Comparison of ENCODE assay signal across 8 mouse cellular contexts in the genomic region with DNA sequence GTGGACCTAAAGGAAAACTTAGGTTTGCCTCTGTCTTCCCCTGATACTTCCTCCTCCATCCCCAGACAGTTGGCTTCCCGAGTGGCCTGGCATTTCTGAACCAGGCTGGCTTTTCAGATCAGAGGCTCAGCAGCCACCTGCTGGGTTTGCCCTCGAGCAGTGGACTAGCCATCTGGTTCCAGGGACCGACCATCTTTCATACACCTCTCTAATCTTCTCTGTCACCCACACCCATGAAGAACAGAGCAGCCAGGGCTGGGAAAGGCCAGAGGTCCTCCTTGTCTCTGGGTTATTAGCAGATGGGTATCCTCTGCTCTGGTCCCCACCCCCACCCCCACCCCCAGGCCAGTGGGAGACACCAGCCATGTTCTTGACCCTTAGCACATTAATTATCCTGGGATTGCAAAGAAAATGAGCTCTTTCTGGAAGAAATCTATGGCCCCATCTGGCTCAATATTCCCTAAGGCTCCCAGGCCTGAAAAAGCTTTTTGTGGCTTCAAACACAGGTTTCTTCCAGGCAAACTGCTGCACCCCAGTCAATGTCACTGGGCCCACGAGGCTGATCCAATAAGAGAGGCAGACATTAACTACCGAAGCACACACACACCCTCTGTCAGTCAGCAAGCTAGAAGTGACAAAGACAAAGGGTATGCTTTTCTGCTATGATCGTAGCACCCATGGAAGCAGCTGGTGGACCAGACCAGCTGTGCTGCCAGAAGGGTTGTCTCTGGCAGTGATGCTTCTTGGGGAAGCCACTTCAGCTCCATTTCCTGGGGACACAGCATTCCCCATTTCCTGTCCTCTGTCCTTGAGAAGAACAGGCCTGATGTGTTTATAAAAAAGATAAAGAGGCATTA. TPM values are rescaled to one million over a fixed set of nuclear protein-coding genes. Genes with fewer than 3 reads are reported as not detected.
DNase-seq lines count a peak whose midpoint lies in the region; ATAC-seq and TF ChIP-seq lines count a peak whose summit lies in the region.

No protein-coding gene starts in this region.

- no peaks in the 10 kb centered on the region for H3K79me2 ChIP-seq in heart, adult 2 months (replicated peaks; ENCODE audit: control insufficient read depth, insufficient read depth, low read length)

- WGBS in heart, adult 2 months = 54% methylated on average over 6 of the region's 6 CpGs
- 18% methylated on average over 6 of the region's 6 CpGs for WGBS in forebrain, postnatal 0 days
- WGBS in midbrain, embryonic 14.5 days = 12% methylated on average over 6 of the region's 6 CpGs

- 0 out of 2 replicates have a peak, but pooled peaks have one; percentile 28 for TF ChIP-seq EP300 in heart, adult 2 months (IDR thresholded peaks at IDR 0.05; ENCODE audit: insufficient read depth, low read depth, low read length)

- H3K27me3 ChIP-seq in heart, adult 2 months (ENCODE audit: control insufficient read depth, insufficient read depth, low read length) = no peaks in the 10 kb centered on the region
- H3K27me3 ChIP-seq in forebrain, postnatal 0 days (ENCODE audit: insufficient read depth, low read length) = no peaks in the 10 kb centered on the region
- no peaks in the 10 kb centered on the region for H3K27me3 ChIP-seq in midbrain, embryonic 14.5 days (ENCODE audit: control insufficient read depth, insufficient read depth, low read length)

- peak; percentile 83 for ATAC-seq in forebrain, postnatal 0 days
- ATAC-seq in midbrain, embryonic 14.5 days (ENCODE audit: low FRiP score, low TSS enrichment) = no peak; the same call in 1 of the 2 replicates

- intact Hi-C loops in heart, adult 2 months (cut with DNase I) = no loop called here

- H3K4me1 ChIP-seq in heart, adult 2 months (ENCODE audit: control insufficient read depth, insufficient read depth, low read length) = peaks cover 13% of the 10 kb centered on the region
- H3K4me1 ChIP-seq in forebrain, postnatal 0 days (ENCODE audit: insufficient read depth) = 0 out of 2 replicates have a peak, but pooled peaks cover 4% of the 10 kb centered on the region
- H3K4me1 ChIP-seq in midbrain, embryonic 14.5 days (ENCODE audit: control insufficient read depth, insufficient read depth, low read length) = peaks cover 10% of the 10 kb centered on the region; the same call in 1 of the 2 replicates

- H3K36me3 ChIP-seq in heart, adult 2 months (ENCODE audit: control insufficient read depth, insufficient read depth, low read length) = no peaks in the 10 kb centered on the region
- H3K36me3 ChIP-seq in forebrain, postnatal 0 days (ENCODE audit: insufficient read depth) = no peaks in the 10 kb centered on the region
- H3K36me3 ChIP-seq in midbrain, embryonic 14.5 days (ENCODE audit: control insufficient read depth, insufficient read depth, low read length) = no peaks in the 10 kb centered on the region

- TF ChIP-seq CTCF in heart, adult 2 months (IDR thresholded peaks at IDR 0.05) = no peak
- TF ChIP-seq CTCF in forebrain, postnatal 0 days (IDR thresholded peaks at IDR 0.05; ENCODE audit: low read depth) = no peak

- no peak overlapping the region for H3K4me3 ChIP-seq in heart, adult 2 months
- no peak overlapping the region for H3K4me3 ChIP-seq in forebrain, postnatal 0 days (ENCODE audit: low read depth, low read length)
- no peak overlapping the region for H3K4me3 ChIP-seq in midbrain, embryonic 14.5 days (replicated peaks; ENCODE audit: low read depth, low read length)

- H3K27ac ChIP-seq in heart, adult 2 months = peak overlapping the region; percentile 20; the same call in 1 of the 2 replicates
- peak overlapping the region; percentile 62 for H3K27ac ChIP-seq in forebrain, postnatal 0 days (ENCODE audit: low read depth, low read length)
- H3K27ac ChIP-seq in midbrain, embryonic 14.5 days (replicated peaks; ENCODE audit: low read depth, low read length) = peak overlapping the region; percentile 78

- no peaks in the 10 kb centered on the region for H3K9me3 ChIP-seq in forebrain, postnatal 0 days (ENCODE audit: low read length)
- no peaks in the 10 kb centered on the region for H3K9me3 ChIP-seq in midbrain, embryonic 14.5 days (ENCODE audit: control insufficient read depth, low read length)

- no peak overlapping the region for H3K9ac ChIP-seq in heart, adult 2 months (ENCODE audit: low read depth, low read length)
- H3K9ac ChIP-seq in forebrain, postnatal 0 days = no peak overlapping the region
- H3K9ac ChIP-seq in midbrain, embryonic 14.5 days (replicated peaks; ENCODE audit: low read length) = no peak overlapping the region

- no peak for TF ChIP-seq POLR2A in heart, adult 2 months (IDR thresholded peaks at IDR 0.05; ENCODE audit: insufficient read depth, low read depth, low read length)

- no peak overlapping the region for H3K4me2 ChIP-seq in forebrain, postnatal 0 days (ENCODE audit: low read depth)
- H3K4me2 ChIP-seq in midbrain, embryonic 14.5 days (ENCODE audit: low read length) = no peak overlapping the region

- DNase-seq in heart, adult 2 months = no peak
- DNase-seq in heart, adult 18-20 months = no peak
- DNase-seq in cerebellum, adult 9-11 months = peak; percentile 88
- peak; percentile 57 for DNase-seq in forebrain, postnatal 0 days
- peak; percentile 53 for DNase-seq in midbrain, embryonic 14.5 days
- no peak for DNase-seq in layer of hippocampus, adult 11-12 months (ENCODE audit: low spot score)
- DNase-seq in layer of hippocampus, postnatal 14 days (ENCODE audit: low spot score in 2 of 2) = no peak
- DNase-seq in right cerebral cortex, adult 2 months (ENCODE audit: low spot score in 2 of 2) = no peak

RNA-seq across cellular contexts. Expression of gene Coro1c, which starts 13.0 kb away (rescaled TPM):
- total RNA-seq in heart, adult 2 months (2021) = 10 to 100 TPM; 24.6 to 30.1 TPM
- polyA plus RNA-seq in heart, adult 2 months (2012; rRNA removed) = 24.1 and 27.9 TPM in 2 replicates
- total RNA-seq in heart, adult 18-20 months (2021) = 10 to 100 TPM; 30.3 to 33.1 TPM
- 159 and 178 TPM in 2 replicates for total RNA-seq in forebrain, postnatal 0 days (2014; rRNA removed)
- polyA plus RNA-seq in forebrain, postnatal 0 days (2015; fragmentation: Nextera tagmentation; extraction: Ambion mirVana) = 148 and 167 TPM in 2 replicates
- 133 and 201 TPM in 2 replicates for polyA plus RNA-seq in midbrain, embryonic 14.5 days (2014; fragmentation: Nextera tagmentation; extraction: Ambion mirVana)
- 10 to 100 TPM; 87.9 to 94.2 TPM for total RNA-seq in layer of hippocampus, postnatal 14 days (2021)

Comparison
In these comparisons a context has a peak if more than half of its experiments do, and no peak if none do; other contexts are left out.
1. DNase-seq: peak in cerebellum, adult 9-11 months (single experiment), forebrain, postnatal 0 days (single experiment) and midbrain, embryonic 14.5 days (single experiment); none in heart, adult 2 months (0 of 2), heart, adult 18-20 months (0 of 2), layer of hippocampus, adult 11-12 months (single experiment), layer of hippocampus, postnatal 14 days (0 of 2) and right cerebral cortex, adult 2 months (0 of 2).
2. H3K27ac ChIP-seq: peak in every context shown above with its lines; median percentile 78 in midbrain, embryonic 14.5 days; 62 in forebrain, postnatal 0 days; 20 in heart, adult 2 months.